Mouse (Mus musculus) limb, embryonic 11.5 days (tissue): Measurements from ENCODE around the gene Emp1. TPM values are rescaled to one million over a fixed set of nuclear protein-coding genes. Genes with fewer than 3 reads are reported as not detected.

Experiments
- ATAC-seq: fragments of 200-750 bp; cut with Nextera tagmentation; 2 replicates; pipeline ENCODE4 v1.8.0; 2017; ENCODE audit warnings: low read depth; ENCODE audit not compliant: insufficient number of reproducible peaks, low FRiP score, low TSS enrichment
- DNase-seq: peaks from one replicate; pipeline ENCODE4 v3.0.0-alpha.2; 2015; ENCODE audit warnings: low spot score
- H3K27ac ChIP-seq: fragments of 300-500 bp; sonication (generic); replicated peaks from 2 replicates; pipeline ENCODE4 v1.5.1; 2014; ENCODE audit warnings: low read depth, mild to moderate bottlenecking, low read length
- H3K27me3 ChIP-seq: fragments of 300-500 bp; sonication (generic); 2 replicates; pipeline ENCODE4 v1.6.1; 2014; ENCODE audit warnings: mild to moderate bottlenecking, low read length, mixed read lengths; ENCODE audit not compliant: control insufficient read depth, insufficient read depth
- H3K36me3 ChIP-seq: fragments of 300-500 bp; sonication (generic); 2 replicates; pipeline ENCODE4 v1.6.1; 2014; ENCODE audit warnings: mild to moderate bottlenecking, low read length, moderate library complexity, mixed read lengths; ENCODE audit not compliant: control insufficient read depth, insufficient read depth
- H3K4me1 ChIP-seq: fragments of 300-500 bp; sonication (generic); 2 replicates; pipeline ENCODE4 v1.6.1; 2014; ENCODE audit warnings: low read length, mixed read lengths; ENCODE audit not compliant: control insufficient read depth, insufficient read depth
- H3K4me2 ChIP-seq: fragments of 300-500 bp; sonication (generic); 2 replicates; pipeline ENCODE4 v1.6.1; 2014; ENCODE audit warnings: low read depth, mild to moderate bottlenecking, moderate library complexity; ENCODE audit not compliant: severe bottlenecking
- H3K4me3 ChIP-seq: fragments of 300-500 bp; sonication (generic); 2 replicates; pipeline ENCODE4 v1.5.1; 2014; ENCODE audit warnings: low read depth, low read length
- H3K9ac ChIP-seq: fragments of 300-500 bp; sonication (generic); 2 replicates; pipeline ENCODE4 v1.6.1; 2014; ENCODE audit warnings: mild to moderate bottlenecking, low read length
- H3K9me3 ChIP-seq: fragments of 300-500 bp; sonication (generic); 2 replicates; pipeline ENCODE4 v1.6.1; 2016; ENCODE audit warnings: low read length; ENCODE audit not compliant: control insufficient read depth
- WGBS: fragments of 180-500 bp; shearing (Covaris S2); extraction: QIAGEN DNeasy Blood & Tissue Kit; methylation state at CpG from one replicate; pipeline ENCODE4 v1.1.7; 2014; 5-methylcytosine and 5-hydroxymethylcytosine counted together
- polyA plus RNA-seq: library from polyadenylated mRNA; unstranded; fragments of >200 nt; fragmentation: Nextera tagmentation; extraction: Ambion mirVana; gene quantifications from 2 replicates; pipeline ENCODE4 v1.2.1, GENCODE M21; 2014

The Emp1 gene
- polyA plus RNA-seq, 1 experiment from 2014 or later: 6.8 TPM

- Histone ChIP-seq H3K9ac (no peak overlapping the region), H3K4me2 (no peak overlapping the region), H3K9me3 (no peaks in the 10 kb centered on the region), H3K36me3 (no peaks in the 10 kb centered on the region), H3K27me3 (no peaks in the 10 kb centered on the region), H3K4me3 (no peak overlapping the region), H3K27ac (no peak overlapping the region), H3K4me1 (peaks cover 7% of the 10 kb centered on the region; the same call in 1 of the 2 replicates)
- ATAC-seq (no peak), DNase-seq (no peak)
- WGBS: 86% methylated on average over 7 of the region's 7 CpGs
These were observed 35.5 kb upstream of the Emp1 start for GRCm38 (mm10) chr6:135326847-135327246.

GRCm38 (mm10) chr6:135331916-135332315 is 30.4 kb upstream of the Emp1 start:
- Histone ChIP-seq H3K27ac (no peak overlapping the region), H3K27me3 (no peaks in the 10 kb centered on the region), H3K4me3 (no peak overlapping the region), H3K4me1 (peaks cover 13% of the 10 kb centered on the region), H3K4me2 (no peak overlapping the region), H3K9ac (no peak overlapping the region), H3K36me3 (no peaks in the 10 kb centered on the region), H3K9me3 (no peaks in the 10 kb centered on the region)
- DNase-seq (no peak), ATAC-seq (no peak)
- WGBS: 78% methylated on average over 4 of the region's 4 CpGs

DNA sequence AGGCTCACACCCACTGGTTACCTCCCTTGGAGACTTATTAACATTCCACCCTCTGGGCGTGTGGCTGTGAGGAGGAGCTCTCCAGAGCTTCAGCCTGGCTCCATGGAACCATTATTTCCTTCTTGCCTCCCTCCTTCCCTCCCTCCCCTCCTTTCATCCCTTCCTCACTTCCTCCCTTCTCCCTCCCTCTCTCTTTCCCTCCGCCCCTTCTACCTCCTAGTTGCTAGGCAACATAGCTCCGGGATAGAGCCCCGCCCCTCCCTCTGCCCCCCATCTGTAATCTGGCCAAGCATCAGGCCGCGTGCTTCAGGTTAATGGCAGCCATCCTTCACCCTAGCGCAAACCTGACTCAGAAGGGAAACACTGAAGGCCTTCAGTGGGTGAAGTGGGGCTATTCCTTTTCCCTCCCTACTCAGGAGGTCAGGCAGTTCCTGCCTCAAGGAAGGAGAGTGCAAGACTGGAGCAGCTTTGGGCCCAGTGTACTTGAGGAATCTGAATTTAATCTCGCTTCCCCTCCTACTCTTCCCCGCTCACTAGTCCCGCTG is 29.5 kb upstream of the Emp1 start:
- no peak overlapping the region for H3K4me2 ChIP-seq
- H3K36me3 ChIP-seq: no peaks in the 10 kb centered on the region
- no peaks in the 10 kb centered on the region for H3K27me3 ChIP-seq
- peak overlapping the region; percentile 64 for H3K27ac ChIP-seq
- H3K9ac ChIP-seq: no peak overlapping the region
- ATAC-seq: peak; percentile 57; the same call in 1 of the 2 replicates
- H3K9me3 ChIP-seq: no peaks in the 10 kb centered on the region
- no peak overlapping the region for H3K4me3 ChIP-seq
- 16% methylated on average over 10 of the region's 10 CpGs for WGBS
- DNase-seq: peak; percentile 76
- peaks cover 13% of the 10 kb centered on the region for H3K4me1 ChIP-seq

GRCm38 (mm10) chr6:135333994-135334651 is 28.2 kb upstream of the Emp1 start:
- Histone ChIP-seq H3K4me2 (no peak overlapping the region), H3K9ac (no peak overlapping the region), H3K27ac (peak overlapping the region; percentile 79), H3K9me3 (no peaks in the 10 kb centered on the region), H3K4me3 (no peak overlapping the region), H3K36me3 (no peaks in the 10 kb centered on the region), H3K4me1 (peaks cover 13% of the 10 kb centered on the region), H3K27me3 (no peaks in the 10 kb centered on the region)
- DNase-seq: peak; percentile 49
- 67% methylated on average over 5 of the region's 5 CpGs for WGBS
- ATAC-seq: peak; percentile 35; the same call in 1 of the 2 replicates

GRCm38 (mm10) chr6:135336376-135336775 is 26.0 kb upstream of the Emp1 start:
- Histone ChIP-seq H3K9ac (no peak overlapping the region), H3K4me1 (peaks cover 13% of the 10 kb centered on the region), H3K27me3 (no peaks in the 10 kb centered on the region), H3K27ac (no peak overlapping the region), H3K4me3 (no peak overlapping the region), H3K4me2 (no peak overlapping the region), H3K9me3 (no peaks in the 10 kb centered on the region), H3K36me3 (no peaks in the 10 kb centered on the region)
- WGBS: 89% methylated on average over 8 of the region's 8 CpGs
- ATAC-seq (no peak), DNase-seq (no peak)

DNA sequence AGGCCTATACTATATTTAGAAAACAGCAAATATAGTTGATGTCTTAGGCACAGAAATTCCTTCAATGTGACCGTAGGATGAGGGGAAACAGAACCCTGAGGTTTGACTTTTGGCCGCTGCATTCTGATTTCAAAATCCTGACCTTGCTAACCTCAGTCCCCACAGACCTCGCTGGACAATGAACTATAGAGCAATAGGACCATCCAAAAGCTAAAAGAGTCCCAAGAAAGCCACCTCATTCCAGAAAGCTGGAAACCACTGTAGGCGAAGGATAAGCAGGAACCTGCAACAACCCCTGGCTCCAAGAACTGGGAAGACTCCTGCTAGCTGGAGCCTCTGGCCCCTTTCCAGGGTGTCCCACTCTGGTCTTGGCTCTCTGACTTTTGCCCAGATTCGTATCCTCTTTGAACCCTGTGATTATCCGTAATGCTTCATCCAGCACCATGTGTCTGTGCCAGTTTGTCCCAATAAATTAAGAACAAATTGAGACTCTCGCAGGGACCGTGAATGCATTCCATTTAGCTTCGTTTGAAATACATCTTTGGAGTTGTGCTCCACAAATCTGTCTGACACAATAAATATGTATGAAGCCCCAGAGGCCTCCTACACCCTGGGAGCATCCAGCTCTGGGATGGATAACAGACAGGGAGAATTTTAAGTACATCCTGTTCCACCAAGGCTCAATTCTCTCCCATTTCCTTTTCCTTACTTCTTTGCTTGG is 21.8 kb upstream of the Emp1 start:
- DNase-seq (no peak), ATAC-seq (no peak)
- H3K4me3 ChIP-seq: no peak overlapping the region
- no peaks in the 10 kb centered on the region for H3K4me1 ChIP-seq
- no peak overlapping the region for H3K4me2 ChIP-seq
- no peak overlapping the region for H3K9ac ChIP-seq
- no peaks in the 10 kb centered on the region for H3K27me3 ChIP-seq
- H3K36me3 ChIP-seq: no peaks in the 10 kb centered on the region
- no peaks in the 10 kb centered on the region for H3K9me3 ChIP-seq
- no peak overlapping the region for H3K27ac ChIP-seq
- 74% methylated on average over 9 of the region's 9 CpGs for WGBS

GRCm38 (mm10) chr6:135341076-135341378 is 21.3 kb upstream of the Emp1 start:
- H3K4me3 ChIP-seq: no peak overlapping the region
- no peaks in the 10 kb centered on the region for H3K4me1 ChIP-seq
- H3K36me3 ChIP-seq: no peaks in the 10 kb centered on the region
- H3K27me3 ChIP-seq: no peaks in the 10 kb centered on the region
- H3K9me3 ChIP-seq: no peaks in the 10 kb centered on the region
- no peak overlapping the region for H3K27ac ChIP-seq
- no peak for DNase-seq
- H3K4me2 ChIP-seq: no peak overlapping the region
- 67% methylated on average over 4 of the region's 4 CpGs for WGBS
- no peak for ATAC-seq
- no peak overlapping the region for H3K9ac ChIP-seq

DNA sequence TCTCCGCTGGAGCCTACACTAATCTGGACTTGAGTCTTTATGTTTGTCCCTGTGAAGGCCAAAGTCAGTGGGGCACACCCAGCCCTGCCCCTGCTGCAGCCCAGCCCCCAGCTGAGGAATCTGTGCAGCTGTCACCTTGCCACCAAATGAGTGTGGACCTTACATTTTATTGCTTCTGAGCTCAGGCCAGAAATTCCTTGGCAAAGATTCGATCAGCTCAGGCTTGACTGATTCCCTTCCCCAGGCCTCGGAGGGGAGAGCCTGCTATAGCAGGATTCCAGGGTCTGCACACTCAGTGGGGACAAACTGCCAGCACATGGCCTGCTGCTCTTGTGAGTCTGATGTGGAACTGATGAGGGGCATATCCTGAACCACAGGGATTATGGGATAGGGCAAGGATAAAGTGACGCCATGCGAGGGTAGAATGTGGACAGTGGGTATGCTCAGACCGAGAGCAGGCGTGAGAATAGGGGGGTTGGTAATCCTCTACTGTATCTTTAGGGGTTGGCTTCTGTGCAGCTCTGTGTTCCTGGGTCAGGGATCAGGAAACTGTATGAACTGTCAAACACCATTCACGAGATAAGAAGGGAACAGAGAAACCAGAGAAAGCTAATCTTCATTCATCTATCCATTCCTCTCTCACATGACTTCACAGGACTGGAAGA is 10.6 kb upstream of the Emp1 start:
- Histone ChIP-seq H3K36me3 (no peaks in the 10 kb centered on the region), H3K4me3 (no peak overlapping the region), H3K9ac (no peak overlapping the region; the same call in 1 of the 2 replicates), H3K27me3 (no peaks in the 10 kb centered on the region), H3K9me3 (no peaks in the 10 kb centered on the region), H3K4me1 (no peaks in the 10 kb centered on the region), H3K27ac (0 out of 2 replicates have a peak overlapping the region, but pooled peaks have one; percentile 25), H3K4me2 (no peak overlapping the region)
- no peak for ATAC-seq
- no peak for DNase-seq
- WGBS: 64% methylated on average over 8 of the region's 8 CpGs
